ENCODE assay signal across 23 mouse cellular contexts in genomic region chr6:120519647-120520046, GRCm38 (mm10).
"Had no signal": no experiment of that assay in that cellular context is flagged by ENCODE, and none has a peak within 500 bp of the region (broad histone marks: within the 10 kb centered on the region; RNA-seq: fewer than 3 reads in every experiment).

No protein-coding gene starts in this region.

- H3K27me3 ChIP-seq: heart, embryonic 12.5 days; hindbrain, embryonic 13.5 days; hindbrain, embryonic 15.5 days; kidney, embryonic 15.5 days; limb, embryonic 13.5 days had no signal

- ATAC-seq: hindbrain, postnatal 0 days; intestine, embryonic 16.5 days had no signal

- H3K9me3 ChIP-seq: heart, embryonic 10.5 days; heart, embryonic 12.5 days; hindbrain, embryonic 10.5 days; hindbrain, embryonic 13.5 days; hindbrain, embryonic 15.5 days; kidney, embryonic 15.5 days; limb, embryonic 13.5 days had no signal

- H3K4me1 ChIP-seq: hindbrain, embryonic 10.5 days; hindbrain, embryonic 13.5 days; hindbrain, embryonic 15.5 days; kidney, embryonic 15.5 days; limb, embryonic 13.5 days had no signal

- H3K9ac ChIP-seq: heart, embryonic 12.5 days; hindbrain, embryonic 13.5 days; hindbrain, embryonic 15.5 days; kidney, embryonic 15.5 days; limb, embryonic 13.5 days had no signal

- H3K27ac ChIP-seq: heart, embryonic 10.5 days; hindbrain, embryonic 10.5 days; hindbrain, embryonic 13.5 days; hindbrain, embryonic 15.5 days; hindbrain, postnatal 0 days; kidney, embryonic 15.5 days; kidney, postnatal 0 days; limb, embryonic 13.5 days had no signal

- H3K4me2 ChIP-seq: heart, embryonic 12.5 days; hindbrain, embryonic 13.5 days; hindbrain, embryonic 15.5 days; kidney, embryonic 15.5 days; limb, embryonic 13.5 days had no signal

- H3K4me3 ChIP-seq: gastrocnemius, adult 2 months; heart, embryonic 10.5 days; heart, embryonic 12.5 days; hindbrain, embryonic 10.5 days; hindbrain, embryonic 13.5 days; hindbrain, embryonic 15.5 days; kidney, embryonic 15.5 days; limb, embryonic 13.5 days had no signal

- DNase-seq: gastrocnemius, adult 2 months; gastrocnemius, postnatal 10 days; gastrocnemius, postnatal 25 days; heart, adult 18-20 months; heart, postnatal 10 days; heart, postnatal 4 days; kidney, adult 11 months; kidney, adult 2 months; kidney, adult 9 months; kidney, postnatal 14 days; layer of hippocampus, adult 9-11 months; layer of hippocampus, postnatal 36 days; left cerebral cortex, postnatal 4 days had no signal
